Mouse (Mus musculus) thymus, adult 2 months (tissue): ENCODE data around the gene Gm13769.
"Not testable (repeated sequence)": the region's sequence is repeated elsewhere in the genome, so short reads cannot be mapped to it uniquely, and the experiment has no call there.

ENCODE experiments used
- CTCF ChIP-seq: fragments of 200-500 bp; IDR thresholded peaks from 2 replicates; pipeline ENCODE4 v1.5.1; 2012; ENCODE audit warnings: mild to moderate bottlenecking, control low read depth, low read length, moderate library complexity, borderline replicate concordance; ENCODE audit not compliant: control insufficient read depth, poor library complexity, insufficient read depth; ENCODE audit errors: extremely low read depth
- POLR2A ChIP-seq: fragments of 200-500 bp; IDR thresholded peaks from 2 replicates; pipeline ENCODE4 v1.6.1; 2012; ENCODE audit warnings: mild to moderate bottlenecking, low read length, control low read depth, moderate library complexity; ENCODE audit not compliant: control insufficient read depth, poor library complexity, insufficient read depth; ENCODE audit errors: extremely low read depth

DNA sequence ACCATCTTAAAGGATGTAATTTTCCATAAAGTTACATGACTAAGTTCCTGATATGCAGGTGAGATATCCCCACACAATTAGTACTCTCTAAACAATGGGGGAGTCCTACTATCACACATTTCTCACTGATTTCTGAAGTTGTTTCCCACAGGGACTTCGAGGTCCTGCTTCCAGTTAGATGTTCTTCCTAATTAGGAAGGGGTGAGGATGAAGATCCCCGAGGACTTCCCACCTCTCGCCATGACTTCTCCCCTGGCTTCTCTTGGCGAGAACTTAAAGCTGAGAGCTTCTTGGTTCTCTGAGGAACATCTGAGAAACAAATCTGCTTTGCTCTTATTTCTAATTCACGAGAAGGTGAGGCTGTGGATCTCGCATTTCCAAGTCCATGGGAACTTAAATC is at the start of gene Gm13769:
- TF ChIP-seq POLR2A, CTCF: not testable (repeated sequence)
